Mouse (Mus musculus) cerebellum, adult 9-10 months (tissue): Measurements from ENCODE around the gene 4922502D21Rik.

ENCODE experiments used
- DNase-seq: peaks from one replicate; pipeline ENCODE4 v3.0.0; 2022

4922502D21Rik gene

DNA sequence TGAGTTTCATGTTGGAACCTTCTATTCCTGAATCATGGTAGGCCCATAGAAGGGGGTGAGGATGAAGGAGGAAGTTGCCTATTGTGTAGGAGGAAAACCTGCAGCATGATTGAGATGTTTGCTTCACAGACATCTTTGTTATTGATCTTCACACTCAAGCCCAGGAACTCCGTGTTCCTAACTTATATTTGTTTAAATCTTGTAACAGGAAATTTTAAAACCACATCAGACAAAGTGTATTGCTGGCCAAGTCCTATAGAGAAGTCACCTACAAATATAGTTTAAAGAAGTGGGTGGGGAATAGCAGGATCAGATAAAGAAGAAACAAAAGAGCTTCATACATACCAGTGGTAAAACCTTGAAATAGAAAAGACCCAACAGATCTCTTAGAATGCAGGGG is 27.4 kb downstream of the 4922502D21Rik start:
- no peak for DNase-seq

DNA sequence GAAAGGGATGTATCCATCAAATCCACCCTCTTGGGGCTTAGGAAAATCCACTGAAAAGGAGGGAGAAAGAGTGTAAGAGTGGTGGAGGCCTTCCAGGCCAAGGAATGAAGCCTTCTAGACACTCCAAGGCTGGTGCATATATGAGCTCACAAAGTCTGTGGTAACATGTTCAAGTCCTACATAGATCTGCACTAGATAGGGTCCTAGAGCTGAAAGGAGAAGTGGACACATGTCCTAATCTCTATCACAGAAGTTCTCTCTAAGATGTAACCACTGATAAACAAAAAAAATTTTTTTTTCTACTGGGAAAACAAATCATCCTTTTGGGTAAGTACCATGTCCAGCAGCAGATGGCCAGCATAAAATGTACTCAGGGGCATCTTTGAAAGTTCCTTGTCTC is 42.9 kb downstream of the 4922502D21Rik start:
- no peak for DNase-seq

DNA sequence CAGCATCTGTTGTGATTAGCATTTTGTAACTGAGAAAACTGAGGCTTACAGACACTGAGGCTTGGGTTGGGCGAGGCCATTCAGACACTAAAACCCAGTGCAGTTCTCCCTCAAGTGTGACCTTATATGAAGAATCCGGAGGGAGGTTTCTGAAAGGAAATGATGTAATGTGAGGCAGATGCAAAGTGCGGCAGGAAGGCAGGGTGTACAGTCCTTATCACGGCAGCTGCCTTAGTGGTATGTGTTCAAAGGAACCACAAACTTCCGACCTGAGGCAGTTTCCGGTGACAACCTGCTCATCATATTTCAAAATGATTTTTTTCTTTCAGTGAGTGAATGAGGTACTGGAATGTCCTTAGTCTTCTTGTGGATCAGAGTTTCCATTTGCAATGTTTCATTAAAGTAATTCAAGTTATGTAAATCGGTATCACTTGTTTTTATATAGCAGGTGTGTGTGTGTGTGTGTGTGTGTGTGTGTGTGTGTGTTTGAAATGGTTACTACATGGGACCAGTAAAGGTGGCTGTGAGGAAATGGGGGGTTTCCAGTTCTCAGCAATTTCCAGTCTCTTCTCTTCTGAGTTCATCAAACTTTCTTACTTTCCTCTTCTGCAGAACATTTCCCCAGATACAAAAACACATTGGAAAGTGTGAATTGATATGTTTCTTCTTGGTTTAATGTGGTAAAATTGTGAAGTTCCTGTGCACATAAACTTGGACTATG is 47.1 kb downstream of the 4922502D21Rik start:
- no peak for DNase-seq

DNA sequence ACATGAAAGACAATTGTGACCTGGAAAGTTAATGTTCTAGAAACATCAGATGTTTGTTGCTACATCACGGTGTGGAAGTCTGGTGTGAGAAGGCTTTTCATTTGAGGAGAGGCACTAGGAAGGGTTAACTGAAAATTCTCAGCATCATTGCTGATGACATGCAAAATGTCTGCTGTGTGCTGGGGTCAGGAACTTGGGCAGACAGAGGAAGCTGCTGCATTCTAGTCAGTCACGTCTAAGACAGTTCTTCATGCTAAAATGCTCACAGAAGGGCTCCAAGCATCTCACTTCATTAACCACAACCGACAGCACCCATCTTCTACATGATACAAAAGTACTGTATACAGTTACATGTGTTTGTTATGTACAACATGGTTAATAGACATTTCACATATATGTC is 48.3 kb downstream of the 4922502D21Rik start:
- DNase-seq, result no peak

DNA sequence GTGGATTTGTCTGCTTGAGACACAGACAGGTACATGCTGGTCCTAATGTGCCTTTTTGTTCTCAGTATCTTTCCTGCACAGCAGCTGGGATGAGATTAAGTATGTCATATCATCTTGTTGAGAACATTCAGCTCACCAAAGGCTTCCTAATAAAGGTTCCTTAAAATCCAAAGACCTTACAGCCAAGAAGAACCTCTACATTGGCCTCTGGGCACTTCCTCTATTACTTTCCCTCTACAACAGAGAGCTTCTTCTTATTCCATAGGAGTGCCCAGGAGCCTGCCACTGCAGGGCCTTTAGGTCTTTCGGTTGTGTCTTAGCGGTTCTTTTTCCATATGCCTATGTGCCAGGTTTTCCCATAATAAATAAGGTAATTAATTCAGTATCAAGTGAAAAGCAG is 55.1 kb downstream of the 4922502D21Rik start:
- DNase-seq, result no peak

DNA sequence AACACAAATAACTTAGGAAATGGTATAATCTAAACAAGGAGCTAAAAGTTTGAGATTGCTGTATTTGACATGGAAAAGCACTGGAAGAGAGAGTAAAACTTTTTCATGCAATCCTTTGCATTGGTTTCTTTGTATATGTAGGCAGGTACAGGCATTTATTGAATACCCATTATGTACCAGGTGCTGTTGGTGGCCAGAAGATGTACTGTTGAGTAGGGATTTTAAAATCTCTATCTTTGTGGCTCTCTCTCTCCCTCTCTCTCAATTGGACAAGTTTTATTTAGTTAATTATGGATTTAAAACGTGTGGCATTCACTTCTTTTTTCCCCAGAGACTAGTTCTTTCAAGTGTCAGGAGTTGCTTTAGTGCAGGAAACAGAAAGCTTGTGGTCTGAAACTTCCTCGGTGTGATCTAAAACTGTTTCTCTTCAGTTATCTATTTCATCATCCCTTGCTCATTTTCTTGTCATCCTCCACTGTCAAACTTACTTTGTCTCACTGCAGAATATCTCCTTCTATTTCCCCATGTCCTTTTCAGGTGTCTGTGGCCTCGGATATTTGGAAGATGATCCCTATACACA is 55.9 kb downstream of the 4922502D21Rik start:
- no peak for DNase-seq

DNA sequence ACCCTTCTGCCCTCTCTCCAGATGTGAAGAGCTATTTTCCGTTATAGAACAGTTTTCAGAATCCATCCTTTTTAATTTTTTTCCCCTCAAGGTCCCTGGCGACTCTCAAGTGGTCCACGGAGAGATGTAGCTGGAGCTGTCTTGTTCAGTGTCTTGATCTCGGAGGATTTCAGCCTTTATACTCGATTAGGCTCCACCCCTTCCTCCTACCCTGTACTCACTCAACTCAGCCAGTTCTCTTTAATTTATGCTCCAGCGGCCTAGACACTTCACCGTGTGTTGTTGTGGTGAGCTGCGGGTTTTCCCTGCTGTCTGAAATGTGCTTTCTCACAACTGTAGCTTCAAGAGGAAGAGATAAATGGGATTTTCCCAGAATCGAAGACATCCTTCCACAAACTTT is 56.4 kb downstream of the 4922502D21Rik start, which contains the start of gene Cd69:
Cd69 (minus strand) TSS at position 217 of the 400 bp plus-strand sequence.
- DNase-seq, result no peak

DNA sequence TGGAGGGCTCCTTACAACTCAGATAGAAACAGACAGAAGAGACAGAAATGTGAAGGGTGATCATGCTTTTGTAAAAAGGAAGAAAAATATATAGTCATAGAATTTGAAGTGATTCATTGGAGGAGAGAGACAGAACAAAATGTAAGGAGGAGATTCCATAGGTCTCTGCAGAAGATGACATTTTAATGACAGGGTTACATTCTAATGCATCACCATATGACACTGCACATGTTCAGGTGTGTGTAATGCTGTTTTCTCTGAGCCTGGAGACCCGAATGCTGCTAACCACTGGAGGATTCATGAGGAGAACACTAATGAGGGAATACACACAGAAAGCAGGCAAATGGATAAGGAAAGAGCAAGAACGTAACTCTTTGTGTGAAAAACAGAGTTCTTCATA is 57.1 kb downstream of the 4922502D21Rik start:
- no peak for DNase-seq

DNA sequence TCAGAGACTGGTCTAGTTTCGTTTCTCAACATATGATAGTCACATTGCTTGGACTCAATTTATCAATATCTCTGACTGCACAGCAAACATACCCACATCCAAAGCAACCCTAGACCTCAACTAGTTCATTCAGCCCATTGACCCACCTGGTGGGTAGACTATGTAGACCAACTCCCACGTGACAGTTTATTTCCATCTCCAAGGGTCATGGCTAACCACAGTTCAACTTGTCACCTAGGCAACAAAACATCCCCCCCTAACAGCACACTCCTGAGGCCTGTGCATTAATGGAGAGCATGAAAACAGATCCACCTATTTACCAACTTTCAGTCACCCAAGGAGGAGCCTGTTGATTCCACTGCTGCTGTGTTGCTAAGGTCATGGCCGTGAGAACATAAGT is 57.9 kb downstream of the 4922502D21Rik start:
- no peak for DNase-seq
